Mouse (Mus musculus) CH12F3 (cell line): ENCODE results near the gene Mgmt.

Experiments
- in situ Hi-C: fragments of 300-500 bp; cut with MboI; formaldehyde crosslinking; loops from 2 replicates; pipeline ENCODE4 v1.14.3; 2020; ENCODE audit warnings: low sequenced_read_pairs

Gene Mgmt

DNA sequence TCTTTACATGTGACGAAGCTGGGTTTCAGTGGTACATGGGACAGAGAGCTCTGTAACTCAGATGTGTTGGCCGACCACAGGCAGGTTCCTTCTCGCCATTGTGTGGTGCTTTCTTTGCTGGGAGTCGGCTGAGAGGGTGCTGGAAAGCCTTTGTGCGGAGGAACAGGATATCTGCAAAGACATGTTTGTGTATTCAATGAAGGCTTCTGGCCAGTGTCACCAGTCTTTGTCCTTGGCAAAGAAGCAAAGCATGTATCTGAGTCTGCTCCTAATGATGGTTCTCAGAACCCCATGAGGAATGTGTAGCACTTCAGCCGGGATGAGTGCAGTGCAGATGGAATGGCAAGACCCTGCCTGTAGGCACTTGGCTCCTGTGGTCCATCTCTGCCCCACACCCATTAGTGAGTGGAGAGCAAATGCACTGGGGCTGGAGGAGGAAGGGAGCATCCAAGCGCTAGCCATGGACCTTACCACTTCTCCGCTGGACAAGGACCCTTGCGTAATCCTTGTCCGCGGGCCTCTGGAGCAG lies 14.3 kb downstream of the Mgmt start:
- in situ Hi-C loops = no loop called here

DNA sequence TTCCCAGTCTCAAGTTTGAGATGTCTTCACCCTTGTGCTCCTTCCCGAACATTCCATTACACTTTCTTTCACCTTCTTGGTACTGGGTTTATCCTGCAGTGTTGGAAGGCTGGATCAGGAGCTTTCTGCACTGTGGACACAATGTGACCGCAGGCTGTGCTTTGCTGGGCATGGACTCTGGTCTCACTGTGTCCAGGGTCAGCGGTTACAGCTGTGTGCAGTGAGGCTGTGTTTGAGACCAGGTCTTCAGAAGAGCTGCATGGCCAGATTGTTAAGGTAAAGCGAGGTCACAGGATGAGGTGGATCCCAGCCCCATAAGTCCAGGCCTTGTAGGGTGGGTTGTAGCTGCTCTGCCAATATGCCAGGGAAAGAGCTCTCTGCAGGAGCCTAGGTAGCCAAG lies 18.5 kb downstream of the Mgmt start:
- in situ Hi-C loops = no loop called here

DNA sequence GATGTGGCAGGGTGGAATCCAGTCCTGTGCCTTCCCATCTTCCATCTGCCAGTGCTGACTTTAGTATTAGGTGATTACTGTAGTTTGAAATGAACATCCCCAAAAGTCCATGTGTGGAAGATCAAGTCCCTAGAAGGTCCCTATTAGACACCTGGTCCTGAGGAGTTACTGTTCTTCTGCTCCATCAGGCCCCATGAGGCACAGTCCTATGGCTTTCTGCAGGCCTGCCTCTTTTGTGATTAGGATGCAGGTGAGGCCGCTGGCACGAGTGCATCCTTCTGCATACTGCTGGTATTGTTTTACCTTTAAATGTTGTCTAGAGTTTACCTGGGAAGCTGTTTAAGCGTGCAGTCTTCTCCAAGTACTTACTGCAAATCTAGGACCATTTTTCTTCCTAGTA lies 21.6 kb downstream of the Mgmt start:
- in situ Hi-C loops = no loop called here

DNA sequence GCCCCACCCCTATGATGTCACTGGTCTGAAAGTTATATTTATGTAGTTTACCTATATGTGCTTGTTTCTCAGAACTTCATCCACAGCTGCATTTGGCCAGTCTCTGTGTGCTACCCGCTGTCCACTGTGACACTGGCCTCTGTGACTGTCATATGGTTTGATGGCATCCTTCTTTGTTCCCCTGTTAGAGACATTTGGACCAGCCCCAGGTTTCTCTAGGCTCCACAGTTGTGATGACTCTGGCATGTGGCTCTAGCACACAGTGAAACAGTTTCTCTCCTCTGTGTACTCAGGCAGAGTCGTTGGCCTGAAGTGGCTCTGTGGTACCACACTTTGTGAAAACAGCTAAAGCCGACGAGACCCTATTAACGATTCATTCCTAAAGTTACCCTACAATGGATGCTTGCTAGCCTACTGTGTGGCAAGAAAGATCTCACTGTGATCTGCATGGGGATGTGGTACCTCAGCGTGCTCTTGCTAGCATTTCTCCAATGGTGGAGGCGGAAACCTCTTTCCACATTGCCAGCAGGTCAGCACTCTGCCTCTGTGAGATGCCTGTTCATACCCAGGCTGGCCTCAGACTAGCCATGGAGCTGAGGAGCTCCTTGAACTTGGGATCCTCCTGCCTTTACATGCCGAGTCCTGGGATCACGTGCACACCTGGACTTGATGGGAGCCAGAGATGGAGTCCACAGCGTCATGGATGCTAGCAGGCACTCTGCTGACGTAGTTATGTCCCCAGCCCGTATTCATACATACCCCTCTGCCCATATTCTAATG lies 26.8 kb downstream of the Mgmt start:
- in situ Hi-C loops = no loop called here

DNA sequence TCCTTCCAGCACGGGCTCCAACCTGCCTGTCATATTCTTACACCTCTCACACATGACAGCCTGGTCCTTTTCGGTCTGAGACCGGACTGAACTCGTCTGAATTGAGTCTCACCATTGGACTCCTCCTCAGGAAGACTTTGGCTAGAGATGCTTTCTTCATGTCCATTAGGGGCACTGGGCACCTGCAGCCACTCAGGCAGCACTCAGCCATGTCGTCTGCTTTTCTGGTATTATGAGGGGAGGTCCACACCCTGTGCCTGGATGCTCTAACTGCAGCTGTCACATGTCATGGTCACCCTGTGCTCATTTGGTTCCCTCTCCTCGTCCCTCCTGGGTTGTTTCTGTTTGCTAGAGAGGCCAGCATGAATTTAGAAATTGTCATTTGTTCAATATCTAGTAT lies 27.8 kb downstream of the Mgmt start:
- in situ Hi-C loops = no loop called here

DNA sequence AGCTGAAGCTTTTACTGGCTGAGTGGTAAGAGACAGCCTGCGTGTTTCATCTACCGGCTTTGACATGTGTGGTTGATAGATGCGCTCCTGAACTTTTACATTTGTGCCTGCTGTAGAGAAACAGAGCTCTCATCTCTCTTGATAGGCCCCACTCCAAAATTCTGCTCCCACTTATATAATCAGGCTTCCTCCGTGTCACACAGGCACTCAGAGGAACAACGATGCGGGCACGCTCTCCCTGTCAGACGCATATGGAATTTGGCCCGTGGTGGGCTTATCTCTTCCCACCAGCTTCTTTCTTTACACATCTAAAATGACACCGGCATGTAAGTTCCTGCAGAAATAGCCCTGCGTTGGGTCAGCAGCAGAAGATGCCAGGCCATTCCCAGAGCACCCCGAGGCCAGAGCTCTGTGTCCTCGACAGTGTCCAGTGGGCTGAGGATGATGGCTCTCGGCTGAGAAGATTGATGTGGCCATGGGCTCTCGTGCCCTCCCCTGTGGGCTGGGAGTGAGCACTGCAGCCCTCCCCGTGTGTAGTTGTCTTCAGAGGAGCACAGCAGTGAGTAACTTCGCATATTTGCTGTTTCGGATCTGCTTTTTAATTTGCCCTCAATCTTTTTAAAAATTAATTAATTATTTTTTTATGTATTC lies 30.3 kb downstream of the Mgmt start:
- in situ Hi-C loops = no loop called here

DNA sequence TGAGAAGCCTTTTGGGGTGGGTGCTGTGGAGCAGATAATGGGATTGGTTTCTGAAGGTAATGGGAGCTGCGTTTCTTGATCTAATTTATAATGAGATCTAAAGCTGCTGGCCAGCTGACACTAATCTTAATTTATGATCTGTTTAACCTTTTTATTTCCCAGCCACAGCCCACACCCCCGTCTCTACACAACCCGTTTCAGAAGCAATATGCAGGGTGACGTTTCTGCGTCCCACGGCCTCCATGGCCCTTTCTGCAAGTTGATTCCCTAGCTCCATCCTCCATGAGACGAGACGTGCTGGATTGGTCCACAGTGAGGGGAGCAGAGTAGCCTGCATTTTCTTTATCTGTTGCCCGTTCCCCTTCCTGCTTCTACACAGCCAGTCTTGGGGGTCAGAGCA lies 31.8 kb downstream of the Mgmt start:
- in situ Hi-C loops = no loop called here

DNA sequence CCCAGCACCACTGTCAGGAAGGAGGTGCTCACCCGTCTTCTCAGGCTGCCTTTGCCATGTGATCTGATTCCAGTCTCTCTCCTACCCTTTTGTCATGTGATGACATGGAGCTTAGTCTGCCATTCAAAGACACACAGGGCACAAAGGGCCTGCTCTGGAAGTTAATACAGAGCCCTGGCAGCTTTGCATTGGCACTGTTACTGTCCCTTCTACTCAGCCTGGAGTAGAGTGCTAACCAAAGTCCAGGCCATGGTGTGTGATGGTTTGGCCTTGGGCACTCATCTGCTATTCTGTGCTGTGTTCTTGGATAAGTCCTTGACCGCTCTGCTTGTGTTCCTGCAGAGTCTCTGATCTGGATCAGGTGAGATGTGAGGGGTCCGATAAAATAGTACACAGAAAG lies 36.0 kb downstream of the Mgmt start:
- in situ Hi-C loops = no loop called here

DNA sequence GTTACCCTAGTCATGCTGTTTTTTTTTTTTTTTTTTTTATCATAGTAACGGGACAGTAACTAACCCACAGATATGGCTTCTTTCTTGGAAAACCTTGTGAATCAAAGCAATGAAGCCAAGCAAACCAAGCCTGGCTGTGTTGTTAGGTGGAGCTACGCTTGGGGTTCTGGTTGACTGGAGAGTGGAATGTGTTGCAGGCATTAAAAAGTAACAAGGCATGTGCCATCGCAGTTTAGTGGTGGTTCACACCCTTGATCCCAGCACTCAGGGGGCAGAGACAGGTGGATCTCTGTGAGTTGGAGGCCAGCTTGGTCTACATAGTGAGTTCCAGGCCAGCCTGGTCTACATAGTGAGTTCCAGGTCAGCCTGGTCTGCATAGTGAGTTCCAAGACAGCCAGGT lies 39.0 kb downstream of the Mgmt start:
- in situ Hi-C loops = no loop called here

DNA sequence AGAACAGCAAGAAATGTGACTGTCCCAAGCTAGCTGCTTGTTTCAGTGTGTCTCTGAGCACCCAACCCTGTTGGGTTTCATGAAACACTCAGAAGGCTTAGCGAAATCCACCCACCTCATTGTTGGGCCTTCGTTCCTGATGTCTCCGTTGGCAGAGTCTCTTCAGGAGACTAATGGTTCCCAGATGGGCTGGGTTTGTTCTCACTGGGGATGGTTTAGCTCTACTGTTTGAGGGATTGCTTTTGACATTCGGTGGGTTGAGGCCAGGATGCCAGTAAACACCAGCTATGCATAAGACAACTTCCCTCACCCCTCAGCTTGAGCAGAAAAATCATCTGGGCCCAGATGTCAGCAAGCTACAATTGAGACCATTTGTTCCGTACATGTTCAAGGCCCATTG lies 39.9 kb downstream of the Mgmt start:
- in situ Hi-C loops = no loop called here

DNA sequence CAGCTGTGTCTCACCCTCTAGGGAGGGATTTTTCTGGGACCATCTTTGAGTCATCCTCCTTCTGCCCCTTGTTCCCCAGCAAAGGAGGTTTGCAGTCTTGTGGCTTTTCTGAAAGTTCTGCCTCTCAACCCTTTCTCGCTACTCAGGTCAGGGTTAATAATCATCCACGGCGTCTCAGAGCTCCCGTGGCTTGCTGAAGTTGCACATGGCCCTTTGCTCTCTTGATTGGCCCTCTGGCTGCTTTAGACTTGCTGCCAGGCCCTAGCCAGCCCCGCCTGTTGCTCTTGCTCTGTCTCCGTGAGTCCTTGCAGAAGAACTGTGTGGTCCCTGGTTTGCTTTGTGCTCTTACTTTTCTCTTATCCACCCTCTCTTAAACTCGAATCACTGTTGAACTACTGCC lies 40.4 kb downstream of the Mgmt start:
- in situ Hi-C loops = no loop called here

DNA sequence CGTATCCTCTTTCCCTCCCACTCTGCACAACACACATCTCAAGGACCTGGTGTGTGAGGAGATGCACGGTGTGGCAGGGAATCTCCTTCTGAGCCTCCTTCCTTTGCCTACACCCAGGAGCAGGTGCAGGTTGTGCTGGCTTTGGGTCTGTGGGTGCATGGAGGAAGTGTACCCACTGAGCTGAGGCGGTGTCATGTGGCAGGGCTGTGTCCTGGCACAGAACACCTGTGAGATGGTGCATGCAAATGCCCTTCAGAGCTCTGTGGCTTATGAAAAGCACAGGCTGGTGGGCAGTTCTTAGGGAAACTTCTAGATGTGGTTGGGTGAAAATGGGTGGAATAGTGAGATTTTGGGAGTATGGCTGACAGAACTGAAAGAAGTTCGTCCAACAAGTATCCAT lies 44.0 kb downstream of the Mgmt start:
- in situ Hi-C loops = no loop called here

DNA sequence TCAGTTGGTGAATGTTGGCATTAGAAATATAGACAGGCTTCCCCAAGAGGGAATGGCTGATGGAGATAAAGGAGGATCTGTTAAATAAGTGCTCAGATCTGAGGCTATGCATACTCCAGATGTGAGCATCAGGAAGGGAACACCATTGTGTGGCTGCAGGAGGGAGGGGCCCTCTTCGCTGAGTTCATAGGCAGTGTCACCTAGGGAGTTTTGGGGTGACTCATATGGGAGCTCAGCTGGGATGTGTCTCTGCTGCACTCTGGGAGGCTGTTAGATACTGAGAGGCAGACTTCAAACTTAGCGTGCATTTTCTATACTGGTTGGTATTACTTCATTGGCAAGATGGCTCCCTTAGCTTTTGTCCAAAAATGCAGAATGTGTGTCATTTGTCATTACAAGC lies 48.0 kb downstream of the Mgmt start:
- in situ Hi-C loops = no loop called here

DNA sequence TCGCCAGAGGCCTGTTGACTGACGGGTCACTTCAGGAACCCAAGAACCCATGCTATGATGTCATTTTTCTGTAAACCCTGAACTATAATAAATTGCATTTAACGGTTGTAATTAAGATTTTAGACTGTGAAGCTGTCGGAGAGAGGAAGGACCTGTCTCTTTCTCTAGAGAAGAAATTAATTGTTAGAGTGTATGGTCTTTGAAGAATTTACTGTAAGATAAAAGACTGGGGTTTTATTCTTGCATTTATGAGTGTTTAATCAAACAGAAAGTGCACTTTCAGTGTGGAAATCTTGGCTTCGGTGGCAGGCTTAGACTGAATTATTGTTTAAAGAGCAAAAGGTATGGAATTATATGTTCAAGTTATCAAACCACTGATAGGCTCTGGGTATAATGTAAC lies 49.5 kb downstream of the Mgmt start:
- in situ Hi-C loops = no loop called here

DNA sequence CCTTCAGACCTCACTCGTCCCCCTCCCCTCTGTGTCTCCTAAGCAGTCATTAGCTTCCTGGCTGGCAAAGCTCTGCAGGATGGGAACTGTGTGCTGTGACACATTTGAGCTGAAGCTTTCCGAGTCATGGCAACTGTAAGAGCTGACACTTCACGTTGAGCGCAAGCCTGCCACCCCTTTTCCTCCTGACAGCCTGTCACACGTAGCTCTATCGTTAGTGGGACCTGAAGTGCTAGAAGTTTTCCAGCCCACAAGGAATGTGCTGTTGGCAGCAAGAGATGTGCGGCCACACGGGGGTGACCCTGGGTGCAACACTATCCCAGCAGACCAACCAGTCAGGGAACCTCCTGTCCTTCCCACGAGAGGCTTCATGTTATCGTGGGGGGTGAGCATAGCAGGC lies 51.3 kb downstream of the Mgmt start:
- in situ Hi-C loops = no loop called here

DNA sequence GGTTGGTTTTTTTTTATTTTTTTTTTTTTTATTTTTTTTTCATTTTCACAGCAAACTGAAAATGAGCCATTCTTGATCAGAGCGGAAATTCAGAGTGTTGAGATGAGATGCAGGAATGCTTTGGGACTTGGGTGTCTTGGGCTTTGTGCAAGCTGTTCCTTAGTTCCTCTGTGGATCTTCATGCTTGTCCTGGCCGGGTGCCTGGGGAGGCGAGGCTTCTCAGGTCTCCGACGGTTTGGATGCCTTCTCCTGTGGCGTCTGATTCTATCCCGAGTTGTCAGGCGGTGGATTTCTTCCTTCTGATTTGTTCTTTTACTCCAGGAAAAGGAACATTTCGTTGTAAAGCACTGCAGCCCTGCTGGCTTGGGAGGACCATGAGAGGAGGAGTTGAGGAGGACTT lies 51.7 kb downstream of the Mgmt start:
- in situ Hi-C loops = no loop called here

DNA sequence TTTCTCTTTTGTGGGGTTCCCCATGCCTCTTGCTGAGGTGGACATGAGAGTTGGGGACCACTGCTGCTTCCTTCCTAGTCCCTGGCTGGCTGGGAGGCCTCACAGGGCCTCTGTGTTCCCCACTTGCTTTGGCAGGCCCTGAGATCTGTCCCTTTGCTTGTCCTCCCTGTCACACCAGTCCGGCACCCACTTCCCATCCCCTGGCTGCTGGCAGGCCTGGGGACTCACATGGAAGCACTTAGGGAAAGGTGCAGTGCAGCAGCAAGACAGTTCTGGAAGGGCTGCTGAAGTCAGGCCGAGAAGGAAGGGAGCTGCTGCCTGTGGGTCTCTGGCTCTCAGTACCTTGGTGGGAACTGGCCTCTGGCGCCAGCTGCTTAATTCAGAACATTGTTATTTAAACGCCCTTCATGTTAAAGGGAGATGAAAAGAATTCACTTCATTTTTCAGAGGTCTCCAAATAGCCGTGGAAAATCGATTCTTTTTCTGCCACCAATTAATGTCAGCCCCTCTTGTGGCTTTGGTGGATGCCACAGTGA lies 53.9 kb downstream of the Mgmt start:
- in situ Hi-C loops = no loop called here

DNA sequence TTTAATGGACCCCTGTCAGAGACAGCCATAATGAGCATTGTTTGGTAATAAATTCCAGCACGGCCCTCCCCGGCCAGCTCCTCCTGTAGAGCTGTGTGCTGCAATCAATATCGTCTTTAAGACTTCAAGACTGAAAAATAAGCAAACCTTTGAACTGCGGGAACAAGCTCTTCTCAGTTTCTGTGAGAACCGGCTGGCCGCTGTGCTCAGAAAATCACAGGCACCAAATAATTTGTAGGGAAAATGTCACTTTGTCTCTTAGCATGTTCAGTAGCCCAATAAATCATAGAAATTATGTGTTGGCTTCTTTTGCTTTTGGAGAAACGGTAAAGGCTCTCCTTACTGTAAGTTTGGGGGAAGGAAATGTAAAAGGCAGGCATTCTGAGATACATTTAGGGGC lies 58.2 kb downstream of the Mgmt start:
- in situ Hi-C loops = no loop called here

DNA sequence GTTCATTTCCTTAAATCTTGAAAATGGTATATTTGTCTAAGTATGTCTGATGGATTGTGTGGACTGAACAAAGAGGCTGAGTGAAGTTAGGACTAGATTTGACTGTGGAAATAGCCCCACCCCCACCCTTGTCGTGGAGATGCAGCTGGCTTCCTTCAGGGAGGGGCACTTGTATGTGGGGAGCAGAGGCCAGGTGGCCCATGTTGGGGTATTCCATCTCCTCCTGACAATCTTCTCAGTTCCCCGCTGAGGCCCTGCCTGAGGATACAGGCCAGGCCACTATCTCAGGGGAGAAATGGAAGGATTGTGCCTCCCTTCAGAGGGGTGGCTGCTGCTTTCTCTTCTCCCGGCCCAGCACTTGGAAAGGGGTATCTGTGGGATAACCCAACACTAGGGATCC lies 58.8 kb downstream of the Mgmt start:
- in situ Hi-C loops = no loop called here

DNA sequence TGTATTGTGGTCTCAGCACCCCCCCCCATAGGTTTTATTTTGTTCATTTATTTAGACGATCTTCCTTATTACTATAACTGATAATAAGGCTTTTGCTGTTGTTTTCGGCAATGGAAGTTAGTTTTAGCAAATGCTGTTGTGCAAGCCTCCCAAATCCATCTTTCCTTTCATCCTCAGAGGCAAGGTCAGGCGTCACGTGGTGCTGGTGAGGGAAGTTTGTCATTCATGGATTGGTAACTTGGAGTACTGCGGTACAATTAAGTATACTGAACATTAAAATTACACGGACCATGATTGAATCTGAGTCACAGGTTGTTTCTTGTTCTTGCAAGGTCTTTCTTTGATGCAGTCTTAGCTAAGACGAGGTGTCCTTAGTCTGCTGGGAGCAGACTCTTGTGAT lies 77.9 kb downstream of the Mgmt start:
- in situ Hi-C loops = no loop called here

DNA sequence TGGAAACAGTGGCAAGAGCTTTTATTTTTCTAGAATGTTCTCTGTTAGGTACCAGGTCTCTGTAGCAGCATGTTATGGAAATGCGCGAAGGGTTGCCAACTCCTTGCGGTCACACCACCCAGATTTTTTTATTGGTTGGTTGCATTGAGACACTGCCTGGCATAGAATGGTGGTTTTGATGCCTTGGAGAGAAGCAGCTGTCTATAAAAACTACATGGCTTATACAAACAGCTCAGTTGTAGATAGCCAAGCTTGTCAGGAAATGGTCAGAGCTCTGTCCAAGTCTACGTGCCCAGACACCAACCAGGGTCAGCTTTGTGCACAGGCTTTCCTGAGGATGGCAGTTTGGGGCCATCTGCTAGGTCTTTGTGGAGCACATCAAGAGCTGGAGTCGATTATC lies 80.6 kb downstream of the Mgmt start:
- in situ Hi-C loops = no loop called here

DNA sequence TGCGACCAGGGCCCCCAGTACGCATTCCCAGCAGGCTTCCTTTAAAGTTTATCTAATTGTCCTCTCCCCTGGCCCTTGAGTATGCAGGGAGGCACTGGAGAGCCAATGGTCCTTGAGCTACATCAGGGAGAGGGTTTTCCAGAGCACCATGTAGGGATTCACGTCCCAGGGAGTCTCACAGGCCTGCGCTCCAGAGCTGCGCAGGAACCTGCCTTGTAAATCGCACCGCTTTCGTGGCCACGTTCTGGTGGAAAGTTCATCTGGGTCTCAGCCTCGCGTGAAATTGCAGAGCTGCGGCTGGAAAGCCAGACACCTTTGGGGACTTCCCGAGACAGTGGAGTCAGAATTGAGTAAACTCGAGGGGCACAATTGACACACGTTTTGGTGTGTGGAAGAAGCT lies 103.0 kb downstream of the Mgmt start:
- in situ Hi-C loops = no loop called here
